Mouse (Mus musculus): ENCODE results near the gene Gna11. TPM values are rescaled to one million over a fixed set of nuclear protein-coding genes. Genes with fewer than 3 reads are reported as not detected.

The Gna11 gene
- polyA plus RNA-seq, 1 experiment = not detected

DNA sequence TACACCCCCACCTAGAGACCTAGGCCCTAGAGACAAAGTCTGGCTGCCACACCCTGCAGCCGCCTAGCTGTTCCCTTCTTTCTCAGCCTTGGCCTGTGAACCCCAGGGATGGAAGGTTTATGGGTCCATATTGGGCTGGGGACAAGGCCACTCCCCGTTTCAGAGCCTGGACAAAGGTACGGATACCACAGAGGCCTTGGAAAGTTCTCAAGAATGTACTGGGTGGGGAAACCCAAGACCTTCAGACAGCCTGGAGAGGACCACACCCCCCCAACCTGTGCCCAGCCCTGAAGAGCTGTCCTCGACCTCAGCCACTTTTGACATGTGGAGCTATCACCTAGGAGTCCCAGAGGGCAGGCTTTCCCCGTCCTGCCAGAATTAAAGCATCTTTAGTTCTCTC lies 4.0 kb upstream of the Gna11 start:
- Histone ChIP-seq H3K27ac (ENCODE audit: insufficient read depth, low read depth, low read length) (no peak overlapping the region), H3K4me3 (ENCODE audit: insufficient read depth, low read depth, low read length) (no peak overlapping the region)
- WGBS = 76% methylated on average over 5 of the region's 5 CpGs

DNA sequence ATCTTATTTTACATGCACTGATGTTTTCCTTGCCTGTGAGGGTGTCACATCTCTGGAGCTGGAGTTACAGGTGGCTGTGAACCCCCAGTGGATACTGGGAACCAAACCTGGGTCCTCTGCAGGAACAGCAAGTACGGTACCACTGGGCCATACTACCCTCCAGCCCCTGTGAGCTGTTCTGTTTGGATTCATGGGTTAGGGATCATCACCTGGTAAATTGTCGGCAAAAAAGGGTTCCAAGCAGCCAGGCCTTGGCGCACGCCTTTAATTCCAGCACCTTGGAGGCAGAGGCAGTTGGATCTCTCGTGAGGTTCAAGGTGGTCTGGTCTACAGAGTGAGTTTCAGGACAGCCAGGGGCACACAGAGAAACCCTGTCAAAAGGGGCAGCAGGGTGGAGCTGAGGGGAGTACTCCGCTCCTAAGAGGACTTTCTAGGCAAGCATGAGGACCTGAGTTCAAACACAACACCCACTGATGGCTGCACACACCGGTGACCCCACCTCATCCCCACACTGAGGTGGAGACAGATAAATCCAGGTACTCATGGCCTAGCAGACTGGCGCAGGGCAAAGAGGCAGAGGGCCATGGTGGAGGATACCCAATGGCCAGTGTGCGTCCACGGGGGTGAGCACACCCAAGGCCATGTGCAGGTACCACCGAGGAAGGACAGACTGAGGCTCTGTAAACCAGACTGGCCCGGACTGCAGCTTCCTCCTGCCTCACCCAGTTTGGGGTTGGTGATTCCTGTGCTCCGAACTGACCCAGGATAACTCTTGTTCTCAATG lies 2.0 kb upstream of the Gna11 start:
- WGBS = 94% methylated on average over 13 of the region's 13 CpGs
- TF ChIP-seq CTCF (IDR thresholded peaks at IDR 0.05; ENCODE audit: insufficient read depth, low read depth, low read length) = no peak
- TF ChIP-seq POLR2A (IDR thresholded peaks at IDR 0.05; ENCODE audit: insufficient read depth, low read depth, low read length) = no peak
- Histone ChIP-seq H3K27ac (ENCODE audit: insufficient read depth, low read depth, low read length) (no peak overlapping the region), H3K4me3 (ENCODE audit: insufficient read depth, low read depth, low read length) (no peak overlapping the region), H3K4me1 (ENCODE audit: control insufficient read depth, insufficient read depth, low read length) (peaks cover 30% of the 10 kb centered on the region)

More for the DNA sequence above, 4.0 kb upstream of the Gna11 start:
- TF ChIP-seq CTCF (IDR thresholded peaks at IDR 0.05; ENCODE audit: insufficient read depth, low read depth, low read length) (no peak), POLR2A (IDR thresholded peaks at IDR 0.05; ENCODE audit: insufficient read depth, low read depth, low read length) (no peak)
- peaks cover 10% of the 10 kb centered on the region; the same call in 1 of the 2 replicates for H3K4me1 ChIP-seq (ENCODE audit: control insufficient read depth, insufficient read depth, low read length)

DNA sequence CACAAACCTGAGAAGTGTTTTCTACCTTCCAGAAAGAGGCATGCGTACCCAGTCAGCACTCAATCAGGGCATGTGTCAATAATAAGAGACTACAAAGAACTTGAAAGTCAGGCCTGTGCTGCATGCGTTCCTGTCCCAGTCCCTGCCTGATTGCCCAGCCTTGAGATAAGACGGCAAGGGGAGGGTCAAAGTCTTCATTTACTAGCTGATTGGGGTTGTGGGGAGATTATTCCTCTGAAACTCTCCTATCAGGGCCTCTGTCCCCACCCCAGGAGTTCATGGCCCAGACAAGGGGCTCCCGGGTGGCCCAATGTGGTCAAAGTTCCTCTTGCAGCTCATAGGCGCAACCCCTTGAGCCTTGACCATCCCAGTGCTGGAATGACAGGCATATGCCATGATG lies 1.3 kb upstream of the Gna11 start:
- Histone ChIP-seq H3K27ac (ENCODE audit: insufficient read depth, low read depth, low read length) (no peak overlapping the region), H3K4me3 (ENCODE audit: insufficient read depth, low read depth, low read length) (no peak overlapping the region), H3K4me1 (ENCODE audit: control insufficient read depth, insufficient read depth, low read length) (peaks cover 30% of the 10 kb centered on the region)
- TF ChIP-seq CTCF (IDR thresholded peaks at IDR 0.05; ENCODE audit: insufficient read depth, low read depth, low read length) (no peak), POLR2A (IDR thresholded peaks at IDR 0.05; ENCODE audit: insufficient read depth, low read depth, low read length) (no peak)
- 87% methylated on average over 5 of the region's 5 CpGs for WGBS

DNA sequence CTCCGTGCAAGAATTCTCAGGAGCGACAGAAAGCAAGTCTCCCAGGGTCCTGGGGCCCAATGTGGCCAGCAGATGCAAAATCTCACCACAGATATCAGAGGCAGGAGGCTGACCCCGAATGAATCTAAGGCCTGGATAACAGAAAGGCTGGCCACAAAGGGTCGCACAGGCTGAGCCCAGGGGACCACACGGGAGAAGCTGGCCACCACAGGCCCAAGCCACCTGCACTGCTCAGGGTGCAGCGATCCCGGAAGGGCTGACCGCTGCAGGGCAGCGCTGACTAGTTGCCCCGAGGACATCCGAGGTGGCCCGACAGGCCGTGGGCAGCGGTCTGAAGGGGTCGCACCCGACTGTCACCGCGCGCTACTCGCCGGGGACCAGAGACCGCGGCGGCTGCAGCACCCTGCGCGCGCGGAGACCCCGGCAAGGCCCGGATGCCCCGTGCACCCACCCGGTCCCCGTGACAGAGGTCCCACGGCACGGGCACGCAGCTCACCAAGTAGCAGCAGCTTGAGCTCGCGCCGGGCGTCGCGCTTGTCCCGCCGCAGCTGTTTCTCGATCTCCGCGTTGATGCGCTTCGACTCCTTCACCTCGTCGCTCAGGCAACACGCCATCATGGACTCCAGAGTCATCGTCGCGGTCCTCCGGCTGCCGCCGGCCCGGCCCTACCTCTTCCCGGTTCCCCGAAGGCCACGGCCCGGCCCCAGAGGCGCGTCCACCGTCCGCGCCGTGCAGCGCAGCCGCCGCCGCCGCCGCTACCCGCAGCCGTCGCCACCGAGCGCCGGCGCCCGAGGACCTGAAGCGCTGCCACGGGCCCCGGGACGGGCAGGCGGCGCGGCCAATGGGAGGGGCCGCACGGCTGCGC lies 462 bp downstream of the Gna11 start:
- H3K4me3 ChIP-seq (ENCODE audit: insufficient read depth, low read depth, low read length) = peak overlapping the region; percentile 84
- peaks cover 40% of the 10 kb centered on the region for H3K4me1 ChIP-seq (ENCODE audit: control insufficient read depth, insufficient read depth, low read length)
- TF ChIP-seq CTCF (IDR thresholded peaks at IDR 0.05; ENCODE audit: insufficient read depth, low read depth, low read length) = no peak
- TF ChIP-seq POLR2A (IDR thresholded peaks at IDR 0.05; ENCODE audit: insufficient read depth, low read depth, low read length) = peak; percentile 72
- peak overlapping the region; percentile 52; the same call in 1 of the 2 replicates for H3K27ac ChIP-seq (ENCODE audit: insufficient read depth, low read depth, low read length)
- 1% methylated on average over 93 of the region's 93 CpGs for WGBS

DNA sequence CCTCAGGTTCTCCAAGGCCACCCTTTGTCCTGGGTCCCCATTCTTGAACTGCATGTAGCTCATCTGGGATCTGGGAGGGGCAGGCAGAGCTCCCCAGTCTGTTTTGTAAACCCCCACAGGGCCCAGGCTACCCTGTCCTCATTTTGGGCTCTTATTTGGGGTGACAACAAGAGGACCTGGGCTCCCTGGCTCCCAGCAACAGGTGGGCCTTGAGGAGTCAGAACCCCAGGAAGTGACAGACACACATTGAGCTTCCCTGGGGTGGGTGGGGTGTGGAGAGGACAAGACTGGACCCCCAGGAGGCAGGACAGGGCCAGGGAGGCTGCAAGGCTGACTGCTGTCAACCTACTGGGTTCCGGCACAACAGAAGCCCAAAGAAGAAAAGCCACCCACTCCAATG lies 1.4 kb downstream of the Gna11 start:
- peaks cover 41% of the 10 kb centered on the region for H3K4me1 ChIP-seq (ENCODE audit: control insufficient read depth, insufficient read depth, low read length)
- TF ChIP-seq CTCF (IDR thresholded peaks at IDR 0.05; ENCODE audit: insufficient read depth, low read depth, low read length) = no peak
- TF ChIP-seq POLR2A (IDR thresholded peaks at IDR 0.05; ENCODE audit: insufficient read depth, low read depth, low read length) = no peak
- no peak overlapping the region for H3K27ac ChIP-seq (ENCODE audit: insufficient read depth, low read depth, low read length)
- 39% methylated on average over 1 of the region's 1 CpGs for WGBS
- H3K4me3 ChIP-seq (ENCODE audit: insufficient read depth, low read depth, low read length) = peak overlapping the region; percentile 84

DNA sequence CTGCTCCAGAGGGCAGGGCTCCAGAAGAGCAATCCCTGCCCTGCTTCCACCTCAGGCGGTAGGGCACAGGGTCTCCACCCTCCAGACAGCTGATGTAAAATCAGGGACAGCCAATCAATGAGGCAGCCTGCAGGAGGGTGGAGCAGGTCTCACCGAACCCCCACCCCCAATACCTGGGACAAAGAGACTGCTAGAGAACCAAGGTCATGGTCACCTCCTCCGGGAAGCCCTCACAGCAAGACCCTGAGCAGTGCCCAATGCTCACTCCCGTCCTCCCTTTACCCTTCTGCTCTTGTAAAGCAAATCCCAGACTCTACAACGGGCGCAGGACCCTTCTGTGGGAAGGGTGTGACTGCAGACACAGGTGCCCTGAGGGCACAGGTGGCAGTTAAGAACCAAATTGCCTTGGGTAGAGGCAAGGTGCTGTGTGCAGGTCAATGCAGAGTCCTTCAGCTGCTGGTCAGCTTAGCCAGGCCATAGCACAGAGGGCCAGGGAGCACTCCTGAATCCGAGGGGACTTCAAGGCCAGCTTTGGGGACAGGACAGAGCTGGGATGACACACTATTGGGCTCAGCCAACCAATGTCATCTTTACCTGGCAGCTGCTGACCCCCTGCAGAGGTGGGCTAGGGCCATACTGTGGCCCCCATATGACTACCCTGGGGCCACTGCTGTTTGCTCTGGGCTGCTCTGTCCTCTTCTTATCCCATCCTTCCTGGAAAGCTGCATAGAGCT lies 2.1 kb downstream of the Gna11 start:
- Histone ChIP-seq H3K4me1 (ENCODE audit: control insufficient read depth, insufficient read depth, low read length) (peaks cover 43% of the 10 kb centered on the region), H3K4me3 (ENCODE audit: insufficient read depth, low read depth, low read length) (peak overlapping the region; percentile 84; the same call in 1 of the 2 replicates), H3K27ac (ENCODE audit: insufficient read depth, low read depth, low read length) (no peak overlapping the region)
- no peak for TF ChIP-seq CTCF (IDR thresholded peaks at IDR 0.05; ENCODE audit: insufficient read depth, low read depth, low read length)
- TF ChIP-seq POLR2A (IDR thresholded peaks at IDR 0.05; ENCODE audit: insufficient read depth, low read depth, low read length) = no peak
- WGBS = 75% methylated on average over 7 of the region's 7 CpGs

DNA sequence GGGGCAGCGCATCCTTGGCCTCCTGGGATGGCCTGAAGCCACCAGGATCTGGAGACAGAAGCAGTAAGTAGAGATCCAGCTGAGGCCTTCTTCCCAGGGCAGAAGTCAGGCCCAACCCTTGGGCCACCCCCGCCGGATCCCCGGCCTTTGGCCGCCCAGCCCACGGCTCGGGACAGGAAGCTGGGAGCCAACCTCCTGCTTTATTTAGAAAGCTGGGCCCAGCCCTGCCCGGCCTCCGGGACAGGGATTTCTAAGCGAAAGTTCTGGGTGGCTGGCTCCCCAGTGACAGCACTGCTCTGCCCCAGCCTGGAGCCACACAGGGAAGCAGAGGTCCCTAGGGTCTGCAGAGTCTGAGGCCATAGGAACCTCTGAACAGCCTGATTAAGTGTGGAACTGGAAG lies 3.2 kb downstream of the Gna11 start:
- H3K27ac ChIP-seq (ENCODE audit: insufficient read depth, low read depth, low read length) = no peak overlapping the region; the same call in 1 of the 2 replicates
- no peak overlapping the region for H3K4me3 ChIP-seq (ENCODE audit: insufficient read depth, low read depth, low read length)
- TF ChIP-seq CTCF (IDR thresholded peaks at IDR 0.05; ENCODE audit: insufficient read depth, low read depth, low read length) = no peak
- no peak for TF ChIP-seq POLR2A (IDR thresholded peaks at IDR 0.05; ENCODE audit: insufficient read depth, low read depth, low read length)
- 77% methylated on average over 10 of the region's 10 CpGs for WGBS
- H3K4me1 ChIP-seq (ENCODE audit: control insufficient read depth, insufficient read depth, low read length) = peaks cover 43% of the 10 kb centered on the region

DNA sequence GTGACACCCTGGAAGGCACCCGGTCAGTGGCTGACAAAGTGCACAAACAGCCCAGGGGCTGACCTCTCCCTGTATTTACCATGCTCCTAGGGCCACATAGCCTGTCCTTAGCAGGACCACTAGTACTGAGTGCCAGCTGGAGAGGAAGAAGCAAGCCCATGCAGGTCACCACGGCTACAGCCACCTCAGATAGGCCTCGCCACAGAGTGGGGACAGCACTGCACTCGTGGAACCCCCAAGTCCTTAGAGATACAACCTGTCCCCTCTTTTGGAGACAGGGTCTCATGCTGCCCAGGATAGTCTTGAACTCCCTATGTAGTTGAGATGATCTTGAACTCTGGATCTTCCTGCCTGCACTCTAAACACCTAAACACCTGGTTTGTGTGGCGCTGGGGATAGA lies 3.6 kb downstream of the Gna11 start:
- Histone ChIP-seq H3K4me1 (ENCODE audit: control insufficient read depth, insufficient read depth, low read length) (peaks cover 43% of the 10 kb centered on the region), H3K27ac (ENCODE audit: insufficient read depth, low read depth, low read length) (no peak overlapping the region), H3K4me3 (ENCODE audit: insufficient read depth, low read depth, low read length) (no peak overlapping the region)
- 76% methylated on average over 5 of the region's 5 CpGs for WGBS
- no peak for TF ChIP-seq POLR2A (IDR thresholded peaks at IDR 0.05; ENCODE audit: insufficient read depth, low read depth, low read length)
- no peak for TF ChIP-seq CTCF (IDR thresholded peaks at IDR 0.05; ENCODE audit: insufficient read depth, low read depth, low read length)
